Mouse (Mus musculus) pancreas, adult 10 weeks (tissue): ENCODE data around the gene D430019H16Rik. TPM values are rescaled to one million over a fixed set of nuclear protein-coding genes. Genes with fewer than 3 reads are reported as not detected.

ENCODE experiments used
- polyA plus RNA-seq: library from polyadenylated mRNA; stranded (reverse); fragments of 350-450 nt; fragmentation: Illumina TruSeq; extraction: RNeasy Lipid Tissue Mini Kit (QIAGEN cat#74804); gene quantifications from one replicate; pipeline ENCODE4 v1.2.3, GENCODE M21; 2015; ENCODE audit warnings: low read depth, low replicate concordance; ENCODE audit not compliant: insufficient read depth

The D430019H16Rik gene
- polyA plus RNA-seq = 0.35 TPM

DNA sequence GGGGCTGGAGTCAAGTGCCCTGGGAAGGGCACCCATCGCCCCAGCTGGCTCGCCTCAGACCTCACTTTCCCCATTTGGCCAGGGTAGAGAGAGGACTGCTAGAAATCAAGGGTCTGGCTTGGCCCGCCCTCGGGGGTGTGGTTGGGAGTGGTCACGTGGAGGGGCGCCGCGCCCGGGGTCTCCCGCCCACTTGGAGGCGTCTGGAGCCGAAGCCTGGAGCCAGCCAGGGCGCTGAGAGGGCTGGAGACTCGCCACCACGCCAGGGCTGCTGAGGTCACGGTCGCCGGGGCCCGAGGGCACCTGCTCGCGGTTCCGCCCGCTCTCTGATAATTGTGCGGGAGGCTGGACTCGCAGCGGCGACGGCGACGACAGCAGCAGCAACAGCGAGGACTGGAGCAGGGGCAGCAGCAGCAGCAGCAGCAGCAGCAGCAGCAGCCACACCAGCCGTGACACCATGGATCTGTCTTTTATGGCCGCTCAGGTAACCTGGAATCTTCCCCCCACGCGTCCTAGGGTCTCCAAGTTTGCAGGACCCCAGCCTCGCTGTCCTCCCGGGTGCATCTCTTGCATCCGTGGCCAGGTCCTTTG is at the start of gene D430019H16Rik:
TSS of gene D430019H16Rik (plus strand) at position 187 of the 588 bp plus-strand sequence.

Other genes with a start within 250 kb of the D430019H16Rik start
- gene Tcl1, start 231.1 kb upstream of the D430019H16Rik start, polyA plus RNA-seq = not detected
- not detected for gene Tunar, start 120.0 kb upstream of the D430019H16Rik start, polyA plus RNA-seq
- gene Bdkrb2, start 109.4 kb downstream of the D430019H16Rik start, polyA plus RNA-seq = 4.5 TPM
- not detected for gene Bdkrb1, start 149.2 kb downstream of the D430019H16Rik start, polyA plus RNA-seq
- 2.3 TPM for gene Gskip, start 231.0 kb downstream of the D430019H16Rik start, polyA plus RNA-seq
- gene Atg2b, start 231.4 kb downstream of the D430019H16Rik start, polyA plus RNA-seq = 9.5 TPM